Mouse (Mus musculus) forebrain, postnatal 0 days (tissue): ENCODE measurements around the gene Cplx1. TPM values are rescaled to one million over a fixed set of nuclear protein-coding genes. Genes with fewer than 3 reads are reported as not detected.

Source experiments
- ATAC-seq: fragments of 200-750 bp; cut with Nextera tagmentation; 2 replicates; pipeline ENCODE4 v1.8.0; 2017; ENCODE audit warnings: mild to moderate bottlenecking, moderate library complexity
- DNase-seq: peaks from one replicate; pipeline ENCODE4 v3.0.0-alpha.2; 2015
- H3K27ac ChIP-seq: fragments of 300-500 bp; sonication (generic); 2 replicates; pipeline ENCODE4 v1.5.1; 2014; ENCODE audit warnings: low read depth, mild to moderate bottlenecking, antibody characterized with exemption, low read length, moderate library complexity, mixed read lengths
- H3K27me3 ChIP-seq: fragments of 300-500 bp; sonication (generic); 2 replicates; pipeline ENCODE4 v1.6.1; 2014; ENCODE audit warnings: mild to moderate bottlenecking, low read length, mixed read lengths; ENCODE audit not compliant: insufficient read depth
- H3K36me3 ChIP-seq: fragments of 300-500 bp; sonication (generic); 2 replicates; pipeline ENCODE4 v1.6.1; 2014; ENCODE audit warnings: mild to moderate bottlenecking, moderate library complexity; ENCODE audit not compliant: insufficient read depth
- H3K4me1 ChIP-seq: fragments of 300-500 bp; sonication (generic); 2 replicates; pipeline ENCODE4 v1.6.1; 2014; ENCODE audit warnings: antibody characterized with exemption; ENCODE audit not compliant: insufficient read depth
- H3K4me2 ChIP-seq: fragments of 300-500 bp; sonication (generic); 2 replicates; pipeline ENCODE4 v1.6.1; 2014; ENCODE audit warnings: low read depth, mild to moderate bottlenecking, moderate library complexity
- H3K4me3 ChIP-seq: fragments of 300-500 bp; sonication (generic); 2 replicates; pipeline ENCODE4 v1.5.1; 2014; ENCODE audit warnings: low read depth, low read length, mixed read lengths
- H3K9ac ChIP-seq: fragments of 300-500 bp; sonication (generic); 2 replicates; pipeline ENCODE4 v1.6.1; 2014; ENCODE audit warnings: mild to moderate bottlenecking
- H3K9me3 ChIP-seq: fragments of 300-500 bp; sonication (generic); 2 replicates; pipeline ENCODE4 v1.6.1; 2016; ENCODE audit warnings: low read length
- CTCF ChIP-seq: sonication (generic); IDR thresholded peaks from 2 replicates; pipeline ENCODE4 v1.5.1; 2016; ENCODE audit warnings: antibody characterized with exemption, control low read depth, low read depth
- WGBS: fragments of 180-500 bp; shearing (Covaris S2); extraction: QIAGEN DNeasy Blood & Tissue Kit; methylation state at CpG from one replicate; pipeline ENCODE4 v1.1.7; 2014; 5-methylcytosine and 5-hydroxymethylcytosine counted together
- polyA plus RNA-seq: library from polyadenylated mRNA; unstranded; fragments of >200 nt; fragmentation: Nextera tagmentation; extraction: Ambion mirVana; gene quantifications from 2 replicates; pipeline ENCODE4 v1.2.1, GENCODE M21; 2015
- total RNA-seq: library from RNA; depleted of rRNA; stranded (reverse); fragments of >200 nt; gene quantifications from 2 replicates; pipeline ENCODE4 v1.2.3, GENCODE M21; 2014; rRNA removed

Cplx1 gene
- 38.1 and 51.1 TPM in 2 replicates for total RNA-seq
- polyA plus RNA-seq, result 146 and 168 TPM in 2 replicates

GRCm38 (mm10) chr5:108549489-108550206 lies at the start of gene Cplx1:
Gene Cplx1 (minus strand): TSS chr5:108550024.
- DNase-seq (peak; percentile 88), ATAC-seq (peak; percentile 94)
- H3K4me3 ChIP-seq, result peak within 1 kb of the TSS; percentile 73
- H3K9me3 ChIP-seq, result no peaks in the 10 kb centered on the region
- H3K4me1 ChIP-seq, result peaks cover 8% of the 10 kb centered on the region
- H3K9ac ChIP-seq, result peak within 1 kb of the TSS; percentile 82
- peak within 1 kb of the TSS; percentile 85 for H3K4me2 ChIP-seq
- TF ChIP-seq CTCF, result peak; percentile 27; the same call in 1 of the 2 replicates
- peak within 1 kb of the TSS; percentile 67 for H3K27ac ChIP-seq
- H3K27me3 ChIP-seq, result peaks cover 3% of the 10 kb centered on the region; the same call in 1 of the 2 replicates
- H3K36me3 ChIP-seq, result 0 out of 2 replicates have a peak, but pooled peaks cover 2% of the 10 kb centered on the region
- WGBS, result 2% methylated on average over 56 of the region's 56 CpGs

DNA sequence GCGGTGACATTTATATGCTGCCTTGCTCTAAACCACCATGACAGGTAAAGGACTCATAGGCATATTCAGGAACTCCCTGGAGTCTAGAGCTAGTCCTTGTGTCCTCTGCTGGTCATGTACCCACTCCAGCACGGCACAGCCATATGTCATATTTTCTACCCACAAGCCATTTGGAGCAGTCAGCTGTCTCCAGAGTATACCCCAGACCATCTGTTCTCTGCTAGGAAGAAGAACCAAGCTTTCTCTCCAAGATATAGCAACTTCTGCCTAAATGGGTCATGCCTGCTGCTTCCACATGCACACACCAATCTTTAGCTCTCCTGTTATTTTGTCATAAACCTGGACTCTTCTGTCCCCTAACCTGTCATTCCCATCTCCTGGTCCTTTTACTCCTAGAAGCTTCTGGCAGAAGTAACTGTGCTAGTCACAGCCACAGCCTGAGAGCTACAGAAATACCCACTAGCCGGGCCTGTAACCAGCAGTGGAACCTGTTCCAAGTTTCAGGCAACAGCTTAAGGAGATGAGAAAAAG lies 31.6 kb upstream of the Cplx1 start:
- Histone ChIP-seq H3K9ac (no peak overlapping the region), H3K4me2 (no peak overlapping the region), H3K4me1 (no peaks in the 10 kb centered on the region), H3K27ac (no peak overlapping the region), H3K36me3 (peaks cover 78% of the 10 kb centered on the region), H3K9me3 (no peaks in the 10 kb centered on the region), H3K27me3 (no peaks in the 10 kb centered on the region), H3K4me3 (no peak overlapping the region)
- 75% methylated on average over 3 of the region's 3 CpGs for WGBS
- TF ChIP-seq CTCF, result no peak
- DNase-seq, result no peak
- ATAC-seq, result peak; percentile 59

GRCm38 (mm10) chr5:108573054-108573453 lies 23.2 kb upstream of the Cplx1 start:
- Histone ChIP-seq H3K27ac (no peak overlapping the region), H3K27me3 (no peaks in the 10 kb centered on the region), H3K4me1 (no peaks in the 10 kb centered on the region), H3K4me2 (no peak overlapping the region), H3K9ac (no peak overlapping the region), H3K4me3 (no peak overlapping the region), H3K36me3 (peaks cover 92% of the 10 kb centered on the region), H3K9me3 (no peaks in the 10 kb centered on the region)
- TF ChIP-seq CTCF, result no peak
- 95% methylated on average over 6 of the region's 6 CpGs for WGBS
- no peak for ATAC-seq
- DNase-seq, result no peak

- Histone ChIP-seq H3K27me3 (no peaks in the 10 kb centered on the region), H3K36me3 (peaks cover 80% of the 10 kb centered on the region), H3K9ac (no peak overlapping the region), H3K9me3 (no peaks in the 10 kb centered on the region), H3K4me3 (no peak overlapping the region), H3K27ac (no peak overlapping the region), H3K4me1 (no peaks in the 10 kb centered on the region), H3K4me2 (no peak overlapping the region)
- WGBS, result 90% methylated on average over 1 of the region's 1 CpGs
- no peak for TF ChIP-seq CTCF
- ATAC-seq, result no peak
- DNase-seq, result no peak
Measured at GRCm38 (mm10) chr5:108570991-108571390, 21.2 kb upstream of the Cplx1 start.

DNA sequence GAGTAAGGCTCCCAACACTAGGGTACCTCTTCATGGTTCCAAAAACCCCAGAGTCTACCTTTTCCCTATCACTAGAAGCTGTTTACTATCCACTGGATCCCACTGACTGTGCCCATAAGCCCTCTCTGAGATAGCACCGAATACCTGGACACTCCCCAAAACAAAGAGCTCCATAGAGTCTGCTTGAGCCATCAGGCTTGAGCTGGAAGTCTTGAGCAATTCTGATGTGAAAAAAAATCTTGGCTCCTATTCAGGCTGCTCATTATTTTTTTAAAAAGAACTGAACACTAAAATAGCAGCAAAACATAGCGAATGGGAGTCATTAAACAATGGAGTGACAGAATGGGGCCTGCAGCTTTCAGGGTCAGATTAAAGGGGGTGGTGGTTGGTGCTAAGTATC lies 17.3 kb upstream of the Cplx1 start:
- no peak overlapping the region for H3K9ac ChIP-seq
- H3K4me2 ChIP-seq, result no peak overlapping the region
- no peak for ATAC-seq
- H3K27me3 ChIP-seq, result no peaks in the 10 kb centered on the region
- no peak overlapping the region for H3K4me3 ChIP-seq
- no peak for DNase-seq
- 76% methylated on average over 2 of the region's 2 CpGs for WGBS
- no peak for TF ChIP-seq CTCF
- no peaks in the 10 kb centered on the region for H3K4me1 ChIP-seq
- H3K27ac ChIP-seq, result no peak overlapping the region
- H3K9me3 ChIP-seq, result no peaks in the 10 kb centered on the region
- H3K36me3 ChIP-seq, result peaks cover 48% of the 10 kb centered on the region

GRCm38 (mm10) chr5:108566523-108566922 lies 16.7 kb upstream of the Cplx1 start:
- Histone ChIP-seq H3K27me3 (no peaks in the 10 kb centered on the region), H3K9me3 (no peaks in the 10 kb centered on the region), H3K4me2 (no peak overlapping the region), H3K4me3 (no peak overlapping the region), H3K9ac (no peak overlapping the region), H3K36me3 (peaks cover 42% of the 10 kb centered on the region), H3K4me1 (no peaks in the 10 kb centered on the region), H3K27ac (no peak overlapping the region)
- no peak for ATAC-seq
- WGBS, result 96% methylated on average over 4 of the region's 4 CpGs
- TF ChIP-seq CTCF, result no peak
- DNase-seq, result no peak

DNA sequence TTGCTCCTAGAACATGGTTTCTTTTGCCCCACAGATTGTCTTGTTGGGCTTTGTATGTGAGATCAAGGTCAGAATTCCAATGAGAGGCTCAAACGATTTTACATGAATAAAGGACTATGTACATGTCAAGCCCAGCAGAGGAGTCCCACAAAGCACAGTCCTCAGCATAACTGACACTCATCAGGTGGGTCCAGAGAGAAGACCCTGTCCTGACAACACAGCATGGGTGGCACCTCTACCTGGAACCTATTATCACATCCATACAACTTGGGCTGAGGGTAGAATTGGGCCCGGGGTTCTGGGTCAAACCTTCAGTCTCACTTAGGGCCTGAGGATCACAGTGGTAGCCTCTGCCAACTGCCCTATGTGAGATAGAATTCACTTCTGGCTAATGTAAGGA lies 15.6 kb upstream of the Cplx1 start:
- ATAC-seq, result no peak
- H3K36me3 ChIP-seq, result peaks cover 31% of the 10 kb centered on the region

More for the DNA sequence above, 15.6 kb upstream of the Cplx1 start:
- no peak overlapping the region for H3K9ac ChIP-seq
- H3K4me1 ChIP-seq, result no peaks in the 10 kb centered on the region
- H3K4me3 ChIP-seq, result no peak overlapping the region
- no peak for TF ChIP-seq CTCF
- H3K27me3 ChIP-seq, result no peaks in the 10 kb centered on the region
- H3K27ac ChIP-seq, result no peak overlapping the region
- WGBS, result 91% methylated on average over 2 of the region's 2 CpGs
- no peak for DNase-seq
- H3K4me2 ChIP-seq, result no peak overlapping the region
- no peaks in the 10 kb centered on the region for H3K9me3 ChIP-seq
